ENCODE assay signal across 14 mouse cellular contexts in the genomic region with DNA sequence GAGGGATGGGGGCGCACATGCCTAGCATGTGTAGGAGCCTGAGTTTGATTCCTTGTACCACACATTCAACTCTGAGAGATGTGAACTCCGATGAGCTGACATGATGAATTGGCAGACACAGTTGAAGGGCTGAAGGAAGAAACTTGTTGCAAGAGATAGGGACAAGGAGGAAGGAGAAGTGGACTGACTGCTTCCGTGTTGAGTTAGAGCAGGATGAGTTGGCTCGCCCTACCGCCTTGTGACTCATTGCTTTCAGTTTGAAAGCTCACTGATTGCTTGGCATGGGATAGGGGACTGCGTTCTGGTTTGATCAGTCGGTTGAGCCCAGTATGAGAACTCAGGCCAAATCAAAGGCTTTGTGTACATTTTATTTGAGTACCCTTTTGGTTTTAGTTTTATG. TPM values are rescaled to one million over a fixed set of nuclear protein-coding genes. Genes with fewer than 3 reads are reported as not detected.
DNase-seq lines count a peak whose midpoint lies in the region; ATAC-seq lines count a peak whose summit lies in the region.
"Had no signal": no experiment of that assay in that cellular context is flagged by ENCODE, and none has a peak within 500 bp of the region (broad histone marks: within the 10 kb centered on the region; RNA-seq: fewer than 3 reads in every experiment).

No protein-coding gene starts in this region.

- peak; percentile 34 to 59 for DNase-seq in heart, adult 18-20 months
- DNase-seq in heart, postnatal 10 days, result no peak
- peak; percentile 78 for DNase-seq in MEL-GATA-1-ER (ENCODE audit: extremely low read depth, low read depth)
- peak; percentile 44 for DNase-seq in fibroblast of lung, adult 2 months (ENCODE audit: low read depth)
- no peak for DNase-seq in left cerebral cortex, adult 11 months (ENCODE audit: low spot score)
- no peak for DNase-seq in thymus, postnatal 10 days (ENCODE audit: low spot score in 2 of 2)
- DNase-seq: cerebellum, adult 11-12 months; kidney, adult 9 months; liver, postnatal 0 days; retina, postnatal 1 day; spleen, adult 18-20 months; thymus, postnatal 36 days had no signal

- ATAC-seq in neutrophil, adult 5-6 weeks (ENCODE audit: extremely low read depth, insufficient number of reproducible peaks, low FRiP score, poor library complexity, severe bottlenecking), result peak; percentile 80
- ATAC-seq: forebrain, embryonic 13.5 days; liver, postnatal 0 days had no signal

- intact Hi-C loops in heart, postnatal 10 days (cut with DNase I), result no loop called here

RNA-seq across cellular contexts. Expression of a gene that starts 34.6 kb away (rescaled TPM):
- 10 to 100 TPM; 13.9 to 15.9 TPM for total RNA-seq in heart, adult 18-20 months (2021)
- 10 to 100 TPM; 10.8 to 14.7 TPM for total RNA-seq in heart, postnatal 10 days (2021)
- 46.5 and 49.2 TPM in 2 replicates for total RNA-seq in neutrophil, adult 5-6 weeks (2017)

Comparison
In these comparisons a context has a peak if more than half of its experiments do, and no peak if none do; other contexts are left out.
1. DNase-seq: peak in heart, adult 18-20 months (2 of 2), MEL-GATA-1-ER (single experiment) and fibroblast of lung, adult 2 months (single experiment); none in heart, postnatal 10 days (0 of 2), left cerebral cortex, adult 11 months (single experiment) and thymus, postnatal 10 days (0 of 2).